Mouse (Mus musculus) myocyte (in vitro differentiated cells): ENCODE data around the gene Tent4b. TPM values are rescaled to one million over a fixed set of nuclear protein-coding genes. Genes with fewer than 3 reads are reported as not detected.

Source experiments
- H3K27me3 ChIP-seq: one replicate; pipeline ENCODE4 v1.6.1; 2011; ENCODE audit not compliant: control insufficient read depth, insufficient read depth, insufficient read length
- H3K36me3 ChIP-seq: one replicate; pipeline ENCODE4 v1.6.1; 2011; ENCODE audit not compliant: control insufficient read depth, insufficient read depth
- H3K4me2 ChIP-seq: one replicate; pipeline ENCODE4 v1.6.1; 2011; ENCODE audit warnings: low read depth, control low read depth
- H3K4me3 ChIP-seq: one replicate; pipeline ENCODE4 v1.5.1; 2011; ENCODE audit warnings: mild to moderate bottlenecking, control low read depth, moderate library complexity
- H3K79me2 ChIP-seq: one replicate; pipeline ENCODE4 v1.6.1; 2011; ENCODE audit not compliant: control insufficient read depth, insufficient read depth
- H3ac ChIP-seq: one replicate; pipeline ENCODE4 v1.6.1; 2011; ENCODE audit not compliant: control insufficient read depth, insufficient read length
- CEBPB ChIP-seq: IDR thresholded peaks from 2 replicates; pipeline ENCODE4 v1.6.1; 2011; ENCODE audit warnings: mild to moderate bottlenecking, moderate library complexity; ENCODE audit not compliant: poor library complexity, insufficient read depth, severe bottlenecking
- E2F4 ChIP-seq: IDR thresholded peaks from one replicate; pipeline ENCODE4 v1.6.1; 2011; ENCODE audit warnings: mild to moderate bottlenecking, control low read depth, moderate library complexity; ENCODE audit not compliant: insufficient read depth
- MAX ChIP-seq: IDR thresholded peaks from one replicate; pipeline ENCODE4 v1.6.1; 2011; ENCODE audit warnings: low read depth, mild to moderate bottlenecking, control low read depth
- MYOD1 ChIP-seq, 3 experiments: IDR thresholded peaks; one replicate each; pipeline ENCODE4 v1.6.1; 2011; ENCODE audit warnings: control low read depth in 2 of 3, low read depth in 2 of 3, mild to moderate bottlenecking in 2 of 3, moderate library complexity in 1 of 3; ENCODE audit not compliant: insufficient read length in 2 of 3, control insufficient read depth in 1 of 3
- MYOG ChIP-seq, 3 experiments: IDR thresholded peaks; one replicate each; pipeline ENCODE4 v1.6.1; 2011; ENCODE audit warnings: control low read depth in 2 of 3, low read depth in 2 of 3, mild to moderate bottlenecking in 2 of 3; ENCODE audit not compliant: insufficient read length in 2 of 3, control insufficient read depth in 1 of 3, insufficient read depth in 1 of 3
- POLR2A ChIP-seq: IDR thresholded peaks from one replicate; pipeline ENCODE4 v1.6.1; 2011; ENCODE audit warnings: low read depth, mild to moderate bottlenecking, control low read depth, moderate library complexity; ENCODE audit not compliant: insufficient read length
- POLR2AphosphoS2 ChIP-seq: IDR thresholded peaks from one replicate; pipeline ENCODE4 v1.6.1; 2011; ENCODE audit warnings: low read depth, control low read depth; ENCODE audit not compliant: insufficient read length
- REST ChIP-seq: IDR thresholded peaks from one replicate; pipeline ENCODE4 v1.6.1; 2011; ENCODE audit warnings: mild to moderate bottlenecking, control low read depth, moderate library complexity; ENCODE audit not compliant: insufficient read depth, insufficient read length
- SRF ChIP-seq: IDR thresholded peaks from one replicate; pipeline ENCODE4 v1.6.1; 2011; ENCODE audit warnings: low read depth; ENCODE audit not compliant: control insufficient read depth, insufficient read length
- TCF12 ChIP-seq: IDR thresholded peaks from one replicate; pipeline ENCODE4 v1.6.1; 2011; ENCODE audit warnings: mild to moderate bottlenecking, control low read depth; ENCODE audit not compliant: poor library complexity, insufficient read depth, severe bottlenecking
- TCF3 ChIP-seq: IDR thresholded peaks from one replicate; pipeline ENCODE4 v1.6.1; 2011; ENCODE audit warnings: low read depth, control low read depth; ENCODE audit not compliant: insufficient read length
- USF1 ChIP-seq: IDR thresholded peaks from one replicate; pipeline ENCODE4 v1.6.1; 2011; ENCODE audit warnings: low read depth, mild to moderate bottlenecking, control low read depth, moderate library complexity
- polyA plus RNA-seq: library from polyadenylated mRNA; unstranded; fragments of >200 nt; fragmentation: generic; extraction: Trizol; gene quantifications from one replicate; pipeline ENCODE4 v1.2.1, GENCODE M21; 2012; ENCODE audit warnings: missing spikeins

Tent4b gene
- polyA plus RNA-seq, 1 experiment = 10.7 TPM

DNA sequence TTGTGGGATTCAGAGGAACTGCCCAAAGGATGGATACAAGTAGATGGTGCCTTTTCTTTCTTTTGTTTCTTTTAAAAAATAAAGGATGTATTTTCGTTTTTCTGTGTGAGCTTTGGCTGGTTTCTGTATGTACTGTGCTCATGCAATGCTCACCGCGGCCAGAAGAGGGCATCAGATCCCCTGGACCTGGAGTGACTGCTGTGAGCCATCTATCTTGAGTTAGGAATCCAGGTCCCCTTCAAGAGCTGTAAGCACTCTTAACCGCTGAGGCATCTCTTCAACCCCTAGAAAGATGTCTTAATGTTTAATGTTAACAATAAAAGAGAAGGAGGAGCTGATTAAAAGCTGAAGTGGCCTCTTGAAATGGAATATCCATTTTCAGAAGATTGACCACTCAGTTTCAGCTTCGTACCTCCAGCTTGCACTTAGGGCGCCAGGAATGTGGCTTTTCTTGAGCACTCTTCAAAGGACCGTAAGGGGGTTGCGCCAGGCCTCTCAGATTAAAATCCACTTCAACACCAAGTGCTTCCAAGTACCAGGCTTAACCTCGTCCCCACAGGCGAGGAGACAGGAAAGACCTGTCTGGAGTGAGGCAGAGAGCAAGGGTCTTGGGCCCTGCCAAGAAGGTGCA, 67.3 kb downstream of the Tent4b start:
- TF ChIP-seq MYOG (IDR thresholded peaks at IDR 0.05; ENCODE audit: control insufficient read depth in 1 of 3, insufficient read depth in 1 of 3, insufficient read length in 2 of 3, low read depth in 2 of 3) (no peak), USF1 (no peak), E2F4 (no peak), TCF3 (no peak), MYOD1 (IDR thresholded peaks at IDR 0.05; ENCODE audit: control insufficient read depth in 1 of 3, insufficient read length in 2 of 3, low read depth in 2 of 3) (no peak), TCF12 (no peak), SRF (no peak)

DNA sequence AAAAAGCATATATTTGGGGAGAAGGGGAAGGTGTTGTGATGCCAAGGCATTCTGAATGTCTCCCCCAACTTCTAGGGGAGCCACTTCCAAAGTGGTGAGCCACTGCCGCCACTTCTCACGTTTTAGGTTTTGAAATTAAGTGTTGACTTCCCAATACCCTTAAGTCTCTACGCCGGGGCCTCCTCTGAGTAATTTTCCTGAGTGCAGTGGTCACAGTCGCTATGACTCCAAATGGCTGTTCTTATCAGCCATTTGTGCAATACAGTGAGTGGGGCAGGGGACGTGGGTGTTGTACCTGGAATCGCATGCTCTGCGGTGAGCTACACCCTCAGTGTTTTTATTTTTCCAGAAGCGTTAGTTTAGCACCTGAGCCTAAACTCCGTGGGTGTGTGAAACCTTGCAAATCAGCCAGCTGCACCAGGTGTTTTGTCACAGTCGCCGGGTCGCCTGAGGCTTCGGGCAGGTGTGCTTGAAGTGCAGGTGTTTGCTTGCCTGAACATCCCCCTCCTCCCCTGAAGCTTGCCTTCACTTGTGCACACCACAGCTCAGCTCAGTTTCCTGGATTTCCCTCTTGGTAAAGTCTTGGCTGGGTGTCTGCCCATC, 67.9 kb downstream of the Tent4b start:
- H3K27me3 ChIP-seq = no peaks in the 10 kb centered on the region
- no peaks in the 10 kb centered on the region for H3K36me3 ChIP-seq
- H3K4me3 ChIP-seq = no peak overlapping the region
- no peak overlapping the region for H3K4me2 ChIP-seq
- no peak overlapping the region for H3ac ChIP-seq
- H3K79me2 ChIP-seq = no peaks in the 10 kb centered on the region
- TF ChIP-seq E2F4 (no peak), MYOD1 (IDR thresholded peaks at IDR 0.05; ENCODE audit: control insufficient read depth in 1 of 3, insufficient read length in 2 of 3, low read depth in 2 of 3) (no peak), MYOG (IDR thresholded peaks at IDR 0.05; ENCODE audit: control insufficient read depth in 1 of 3, insufficient read depth in 1 of 3, insufficient read length in 2 of 3, low read depth in 2 of 3) (no peak), USF1 (no peak), CEBPB (no peak), REST (no peak), SRF (no peak), TCF12 (no peak), POLR2A (no peak), TCF3 (no peak), MAX (no peak), POLR2AphosphoS2 (no peak)

More for the DNA sequence above, 67.3 kb downstream of the Tent4b start:
- peak overlapping the region; percentile 58 for H3K4me2 ChIP-seq
- H3K36me3 ChIP-seq = no peaks in the 10 kb centered on the region
- no peaks in the 10 kb centered on the region for H3K27me3 ChIP-seq
- no peaks in the 10 kb centered on the region for H3K79me2 ChIP-seq
- H3K4me3 ChIP-seq = no peak overlapping the region
- no peak overlapping the region for H3ac ChIP-seq

DNA sequence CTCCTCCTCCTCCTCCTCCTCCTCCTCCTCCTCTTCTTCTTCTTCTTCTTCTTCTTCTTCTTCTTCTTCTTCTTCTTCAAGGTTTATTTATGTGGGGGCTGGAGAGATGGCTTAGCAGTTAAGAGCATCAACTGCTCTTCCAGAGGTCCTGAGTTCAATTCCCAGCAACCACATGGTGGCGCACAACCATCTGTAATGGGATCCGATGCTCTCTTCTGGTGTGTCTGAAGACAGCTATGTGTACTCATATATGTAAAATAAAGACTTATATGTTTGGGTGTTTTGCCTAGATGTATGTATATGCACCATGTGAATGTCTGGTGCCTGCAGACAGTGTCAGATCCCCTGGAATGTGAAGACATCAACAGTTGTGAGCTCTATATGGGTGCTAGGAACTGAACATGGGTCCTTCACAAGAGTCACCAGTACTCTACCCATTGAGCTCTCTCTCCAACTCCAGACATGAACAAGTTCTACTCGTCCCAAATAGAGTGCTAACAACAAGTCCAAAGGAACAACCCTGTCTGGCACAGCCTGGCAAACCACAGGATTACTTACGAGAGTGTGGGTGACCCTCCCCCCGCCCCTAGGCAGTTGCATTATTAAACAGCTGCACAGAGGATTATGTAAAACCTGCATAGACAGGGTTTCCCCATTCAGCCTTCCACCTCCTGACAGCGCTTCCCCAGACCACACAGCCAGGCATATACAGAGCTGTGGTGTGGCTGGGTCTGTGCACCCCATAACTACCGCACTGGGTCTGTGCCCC, 70.3 kb downstream of the Tent4b start:
- H3K36me3 ChIP-seq = no peaks in the 10 kb centered on the region
- no peak for TF ChIP-seq REST
- peak; percentile 22 for TF ChIP-seq TCF3
- TF ChIP-seq SRF = no peak
- TF ChIP-seq MYOD1 (IDR thresholded peaks at IDR 0.05; ENCODE audit: control insufficient read depth in 1 of 3, insufficient read length in 2 of 3, low read depth in 2 of 3) = peak in 2 of 3 experiments; percentile 64 to 75
- peak in 2 of 3 experiments; percentile 66 to 73 for TF ChIP-seq MYOG (IDR thresholded peaks at IDR 0.05; ENCODE audit: control insufficient read depth in 1 of 3, insufficient read depth in 1 of 3, insufficient read length in 2 of 3, low read depth in 2 of 3)
- TF ChIP-seq CEBPB = peak; percentile 48; the same call in 1 of the 2 replicates
- TF ChIP-seq E2F4 = no peak
- peak; percentile 74 for TF ChIP-seq TCF12
- TF ChIP-seq MAX = no peak

DNA sequence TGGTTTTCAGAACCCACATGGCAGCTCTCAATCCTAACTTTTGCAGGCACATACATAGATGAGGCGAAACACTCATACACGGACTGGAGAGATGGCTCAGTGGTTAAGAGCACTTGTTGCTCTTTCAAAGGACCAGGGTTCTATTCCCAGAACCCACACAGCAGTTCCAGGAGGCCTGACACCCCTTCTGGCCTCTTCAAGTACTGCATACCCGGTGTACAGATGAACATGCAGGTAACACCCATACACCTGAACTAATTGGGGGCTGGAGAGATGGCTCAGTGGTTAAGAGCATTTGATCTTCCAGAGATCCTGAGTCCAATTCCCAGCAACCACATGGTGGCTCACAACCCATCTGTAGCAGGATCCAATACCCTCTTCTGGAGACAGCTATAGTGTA, 71.1 kb downstream of the Tent4b start:
- no peaks in the 10 kb centered on the region for H3K36me3 ChIP-seq
- no peak overlapping the region for H3K4me3 ChIP-seq
- no peak overlapping the region for H3ac ChIP-seq
- peaks cover 27% of the 10 kb centered on the region for H3K79me2 ChIP-seq
- TF ChIP-seq MAX (no peak), TCF12 (no peak), MYOD1 (IDR thresholded peaks at IDR 0.05; ENCODE audit: control insufficient read depth in 1 of 3, insufficient read length in 2 of 3, low read depth in 2 of 3) (no peak), MYOG (IDR thresholded peaks at IDR 0.05; ENCODE audit: control insufficient read depth in 1 of 3, insufficient read depth in 1 of 3, insufficient read length in 2 of 3, low read depth in 2 of 3) (no peak), E2F4 (no peak), POLR2A (no peak), TCF3 (no peak), SRF (no peak), REST (no peak), POLR2AphosphoS2 (no peak), CEBPB (no peak), USF1 (no peak)
- no peaks in the 10 kb centered on the region for H3K27me3 ChIP-seq
- peak overlapping the region; percentile 24 for H3K4me2 ChIP-seq

More for the DNA sequence above, 70.3 kb downstream of the Tent4b start:
- Histone ChIP-seq H3K27me3 (no peaks in the 10 kb centered on the region), H3K79me2 (peaks cover 19% of the 10 kb centered on the region), H3K4me2 (no peak overlapping the region), H3ac (no peak overlapping the region), H3K4me3 (no peak overlapping the region)
